Mouse (Mus musculus): Measurements from ENCODE around the gene Bcl6.

The Bcl6 gene

GRCm38 (mm10) chr16:23978495-23978894 is 10.2 kb downstream of the Bcl6 start:
- intact Hi-C loops (cut with DNase I) = no loop called here

- intact Hi-C loops (cut with DNase I) = no loop called here
Measured at GRCm38 (mm10) chr16:23977732-23978131, 10.9 kb downstream of the Bcl6 start.

- intact Hi-C loops (cut with DNase I) = no loop called here
Measured at GRCm38 (mm10) chr16:23976196-23976595, 12.5 kb downstream of the Bcl6 start.

GRCm38 (mm10) chr16:23973635-23974367 is 14.9 kb downstream of the Bcl6 start:
- intact Hi-C loops (cut with DNase I) = no loop called here

GRCm38 (mm10) chr16:23972901-23973300 is 15.8 kb downstream of the Bcl6 start:
- intact Hi-C loops (cut with DNase I) = no loop called here

- intact Hi-C loops (cut with DNase I) = no loop called here
Measured at GRCm38 (mm10) chr16:23972126-23972740, 16.4 kb downstream of the Bcl6 start.

- intact Hi-C loops (cut with DNase I) = no loop called here
Measured at GRCm38 (mm10) chr16:23969919-23970318, 18.7 kb downstream of the Bcl6 start.

- intact Hi-C loops (cut with DNase I) = no loop called here
Measured at GRCm38 (mm10) chr16:23968888-23969287, 19.8 kb downstream of the Bcl6 start.

GRCm38 (mm10) chr16:23967301-23967700 is 21.4 kb downstream of the Bcl6 start:
- intact Hi-C loops (cut with DNase I) = no loop called here

- intact Hi-C loops (cut with DNase I) = no loop called here
Measured at GRCm38 (mm10) chr16:23966066-23966465, 22.6 kb downstream of the Bcl6 start.

- intact Hi-C loops (cut with DNase I) = loop anchor here (5.0 kb wide), 1 partner anchor 1382 kb away; no protein-coding TSS in a partner anchor
Measured at GRCm38 (mm10) chr16:23964706-23965367, 23.8 kb downstream of the Bcl6 start.

- intact Hi-C loops (cut with DNase I) = loop anchor here (5.0 kb wide), 1 partner anchor 1383 kb away; no protein-coding TSS in a partner anchor
Measured at GRCm38 (mm10) chr16:23963896-23964668, 24.6 kb downstream of the Bcl6 start.

- intact Hi-C loops (cut with DNase I) = loop anchor here (5.0 kb wide), 1 partner anchor 1385 kb away; no protein-coding TSS in a partner anchor
Measured at GRCm38 (mm10) chr16:23962401-23962800, 26.3 kb downstream of the Bcl6 start.

- intact Hi-C loops (cut with DNase I) = no loop called here
Measured at GRCm38 (mm10) chr16:23958938-23959337, 29.7 kb downstream of the Bcl6 start.

GRCm38 (mm10) chr16:23953959-23954260 is 34.7 kb downstream of the Bcl6 start:
- intact Hi-C loops (cut with DNase I) = loop anchor here (2.0 kb wide), 2 partner anchors 403 to 501 kb away; no protein-coding TSS in a partner anchor

GRCm38 (mm10) chr16:23953189-23953958 is 35.3 kb downstream of the Bcl6 start:
- intact Hi-C loops (cut with DNase I) = loop anchor here (2.0 kb wide), 2 partner anchors 403 to 501 kb away; no protein-coding TSS in a partner anchor

GRCm38 (mm10) chr16:23952101-23952727 is 36.4 kb downstream of the Bcl6 start:
- intact Hi-C loops (cut with DNase I) = loop anchor here (2.0 kb wide), 2 partner anchors 401 to 499 kb away; no protein-coding TSS in a partner anchor

- intact Hi-C loops (cut with DNase I) = no loop called here
Measured at GRCm38 (mm10) chr16:23947654-23948053, 41.0 kb downstream of the Bcl6 start.

GRCm38 (mm10) chr16:23944801-23945200 is 43.9 kb downstream of the Bcl6 start:
- intact Hi-C loops (cut with DNase I) = no loop called here

- intact Hi-C loops (cut with DNase I) = no loop called here
Measured at GRCm38 (mm10) chr16:23934397-23934796, 54.3 kb downstream of the Bcl6 start.

All from adrenal gland (tissue).